Mouse (Mus musculus): ENCODE data around the gene Art3.

The Art3 gene

DNA sequence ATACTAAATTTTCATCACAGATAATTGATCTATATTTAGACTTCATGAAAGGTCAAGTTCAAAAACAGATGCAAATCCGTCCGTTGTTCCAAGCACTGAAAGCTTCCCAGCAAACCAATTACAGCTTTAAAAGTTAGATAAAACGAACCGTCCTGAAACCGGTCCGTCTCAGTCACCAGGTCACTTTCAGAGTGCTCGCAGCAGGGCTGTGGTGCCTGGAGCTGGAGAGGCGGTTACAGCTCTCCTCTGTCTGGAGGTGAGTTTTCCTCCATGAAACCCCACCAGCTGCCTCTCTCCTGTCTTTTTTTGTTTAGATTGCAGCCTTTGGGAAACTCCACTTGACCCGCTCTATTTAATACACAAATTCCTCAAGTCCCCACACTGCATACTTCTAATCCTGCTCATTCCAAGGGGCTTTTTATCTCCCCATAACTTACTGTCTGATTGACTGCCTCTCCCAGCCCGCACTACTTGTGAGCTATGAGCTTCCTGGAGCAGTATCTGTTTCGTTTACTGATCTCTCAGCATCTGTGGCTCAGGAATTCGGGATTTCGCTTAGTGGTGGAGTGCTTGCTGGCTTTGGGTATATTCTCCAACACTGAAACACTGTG, 45.3 kb downstream of the Art3 start:
- no peak for DNase-seq (ENCODE audit: low read depth)

DNA sequence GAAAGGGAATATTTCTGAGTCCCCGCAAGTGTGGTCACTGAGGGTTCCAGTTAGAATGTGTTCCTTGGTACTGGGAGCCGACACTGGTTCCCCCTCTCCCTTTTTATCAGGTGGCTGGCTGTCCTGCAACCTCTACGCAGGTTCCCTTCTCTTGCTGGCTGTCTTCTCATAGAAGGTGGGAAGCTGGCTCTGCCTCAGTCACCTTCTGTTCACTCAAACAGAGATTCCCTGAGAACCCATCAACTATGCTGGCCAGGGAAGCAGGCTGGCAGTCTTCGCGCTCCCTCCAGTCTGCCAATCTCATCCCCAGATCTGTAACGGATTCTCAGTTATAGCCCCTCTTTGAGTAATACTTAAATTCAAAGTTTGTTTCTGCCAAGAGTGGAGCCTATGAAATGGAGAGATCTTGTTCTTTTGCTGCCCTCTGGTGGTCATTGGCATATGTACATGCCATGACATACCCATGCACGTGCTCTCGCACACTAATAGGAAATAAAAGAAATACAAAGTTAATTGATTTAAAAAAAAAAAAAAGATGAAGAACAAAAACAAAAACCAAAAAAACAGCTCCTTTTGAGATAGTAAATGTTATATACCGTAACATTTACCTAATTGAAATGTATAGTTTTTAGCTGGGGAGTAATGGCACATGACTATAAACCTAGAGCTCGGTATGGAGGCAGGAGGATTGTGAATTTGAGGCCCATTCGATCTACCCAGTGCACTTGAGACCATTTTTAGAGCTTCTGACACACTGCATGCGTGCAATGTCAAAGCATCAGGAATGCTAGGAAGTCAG, 50.1 kb downstream of the Art3 start:
- DNase-seq (ENCODE audit: low read depth) = peak; percentile 74

DNA sequence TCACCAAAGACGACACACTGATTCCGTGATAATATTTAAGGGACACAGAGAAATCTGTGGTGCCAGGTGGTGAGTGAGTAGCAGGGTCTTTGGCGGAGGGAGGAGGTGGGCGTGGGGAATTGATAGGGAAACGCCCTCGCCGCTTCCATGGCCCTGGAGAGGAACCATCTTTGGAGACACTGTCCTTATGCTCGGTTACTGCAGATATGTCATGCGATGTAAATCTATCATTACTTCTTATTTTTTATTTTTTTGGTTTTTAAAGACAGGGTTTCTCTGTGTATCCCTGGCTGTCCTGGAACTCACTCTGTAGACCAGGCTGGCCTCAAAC, 50.7 kb downstream of the Art3 start:
- DNase-seq (ENCODE audit: low read depth) = no peak

DNA sequence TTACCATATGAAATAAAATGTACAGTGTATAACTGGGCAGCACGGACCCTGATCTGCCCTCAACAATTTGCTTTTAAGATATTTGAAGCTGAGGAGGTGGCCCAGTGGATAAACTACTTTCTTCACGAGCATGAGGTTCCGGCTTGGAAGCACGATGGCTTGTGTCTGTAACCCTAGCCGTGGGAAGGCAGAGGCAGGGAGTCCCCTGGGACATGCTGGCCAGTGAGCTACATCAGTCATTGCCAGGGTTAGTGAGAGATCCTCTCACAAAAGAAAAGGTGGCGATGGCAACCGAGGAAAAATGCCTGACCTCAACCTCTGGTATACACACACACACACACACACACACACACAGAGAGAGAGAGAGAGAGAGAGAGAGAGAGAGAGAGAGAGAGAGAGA, 52.1 kb downstream of the Art3 start:
- no peak for DNase-seq (ENCODE audit: low read depth)

DNA sequence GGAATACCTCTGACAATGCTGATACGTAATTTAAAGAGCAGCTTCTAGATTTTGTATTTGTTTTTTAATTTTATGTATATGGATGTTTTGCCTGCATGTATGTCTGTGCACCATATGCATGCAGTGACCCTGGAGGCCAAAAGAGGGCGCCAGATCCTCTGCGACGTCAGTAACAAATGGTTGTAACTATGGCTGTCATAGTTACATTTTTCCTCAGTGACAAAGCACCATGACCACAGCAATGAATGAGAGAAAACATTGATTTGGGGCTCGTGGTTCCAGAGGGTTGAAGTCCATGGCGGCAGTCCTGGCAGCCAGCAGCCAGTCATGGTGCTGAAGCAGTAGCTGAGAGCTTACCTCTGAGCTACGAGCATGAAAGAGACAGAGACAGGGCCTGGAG, 53.2 kb downstream of the Art3 start:
- DNase-seq (ENCODE audit: low read depth) = no peak

DNA sequence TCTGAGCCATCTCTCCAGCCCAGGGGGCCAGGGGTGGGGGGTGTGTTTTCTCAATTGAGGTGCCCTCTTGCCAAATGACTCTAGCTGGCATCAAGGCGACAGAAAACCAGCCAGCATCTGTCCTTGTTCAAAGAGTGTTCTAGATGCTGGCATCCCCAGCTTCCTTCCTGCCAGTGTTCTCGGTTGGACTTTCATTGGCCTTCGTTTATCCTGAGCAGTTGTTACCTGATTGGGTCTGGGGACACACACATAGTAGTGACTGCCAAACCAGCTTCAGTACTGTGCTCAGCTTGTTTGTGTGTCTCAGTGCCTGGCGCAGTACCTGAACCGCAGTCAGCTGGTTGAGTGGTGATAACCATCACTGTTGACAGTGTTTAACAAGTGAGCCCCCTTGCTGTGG, 54.5 kb downstream of the Art3 start:
- DNase-seq (ENCODE audit: low read depth) = no peak

DNA sequence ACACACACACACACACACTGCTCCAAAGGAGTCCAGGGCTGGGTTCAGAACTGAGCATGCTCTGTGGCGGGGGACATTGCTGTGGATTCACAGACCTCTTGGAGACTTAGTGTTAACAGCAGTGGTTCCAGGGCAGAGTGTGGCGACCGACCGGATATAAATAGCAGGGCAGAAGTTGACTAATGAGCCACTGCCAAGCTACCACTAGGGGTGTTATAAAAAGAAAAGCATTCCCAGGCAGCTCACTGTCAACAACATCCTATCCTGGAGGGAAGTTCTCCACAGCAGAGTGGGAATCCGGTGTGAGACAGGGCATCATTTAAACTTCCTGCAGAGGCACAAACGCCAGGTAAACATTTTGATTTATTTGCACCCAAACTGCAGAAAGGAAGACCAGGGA, 55.0 kb downstream of the Art3 start:
- no peak for DNase-seq (ENCODE audit: low read depth)

DNA sequence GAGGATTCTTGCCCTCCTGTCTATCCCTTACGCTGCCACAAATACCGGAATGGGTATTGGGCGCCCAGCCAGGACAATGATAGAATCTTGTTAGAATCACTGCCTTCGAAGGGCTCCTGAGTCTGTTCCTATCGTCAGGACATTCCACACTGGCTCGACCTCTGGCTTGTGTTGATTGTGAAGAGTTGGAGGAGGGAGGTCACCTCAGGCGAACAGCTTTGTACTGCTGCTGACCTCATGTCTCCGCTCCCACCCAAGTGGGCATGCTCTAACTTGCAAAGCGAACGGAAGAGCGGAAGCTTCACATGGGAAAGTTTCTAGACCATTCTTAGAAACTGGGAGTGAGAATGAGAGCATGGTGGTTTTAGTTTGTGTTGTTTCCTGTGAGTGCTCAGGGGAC, 55.8 kb downstream of the Art3 start:
- DNase-seq (ENCODE audit: low read depth) = no peak

DNA sequence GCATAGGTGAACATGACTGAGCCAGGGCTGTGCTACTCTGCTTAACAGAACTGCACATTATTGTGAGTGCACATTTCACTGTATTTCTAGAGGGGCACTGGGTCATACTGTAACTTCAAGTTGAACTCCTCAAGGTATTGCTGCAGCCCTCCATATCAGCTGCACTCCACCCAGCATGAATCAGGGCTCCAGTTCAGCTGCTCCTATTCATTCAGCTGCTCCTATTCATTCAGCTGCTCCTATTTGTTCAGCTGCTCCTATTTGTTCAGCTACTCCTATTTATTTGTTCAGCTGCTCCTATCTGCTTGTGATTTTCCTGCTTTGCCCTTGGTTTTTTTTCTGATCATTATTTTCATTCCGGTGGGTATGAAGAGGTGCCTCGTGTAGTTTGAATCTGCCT, 58.4 kb downstream of the Art3 start:
- DNase-seq (ENCODE audit: low read depth) = no peak

DNA sequence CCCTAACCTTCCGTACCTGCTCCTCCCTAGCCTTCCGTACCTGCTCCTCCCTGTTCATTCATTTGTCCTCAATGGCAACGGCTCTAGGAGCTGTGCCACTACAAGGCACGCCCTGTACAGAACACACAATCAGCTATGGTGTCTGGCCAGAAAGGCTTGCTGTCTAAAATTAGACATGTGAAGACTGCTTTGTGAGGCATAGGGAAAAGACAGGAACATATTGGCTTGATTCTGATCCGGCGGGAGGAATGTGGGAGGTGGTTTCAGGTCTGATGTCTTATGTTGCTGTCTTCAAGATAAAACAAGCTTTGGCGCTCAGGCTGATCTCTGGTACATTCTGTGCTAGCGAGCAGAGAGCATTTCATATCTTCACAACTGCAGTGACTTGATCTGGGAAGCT, 59.0 kb downstream of the Art3 start:
- no peak for DNase-seq (ENCODE audit: low read depth)

DNA sequence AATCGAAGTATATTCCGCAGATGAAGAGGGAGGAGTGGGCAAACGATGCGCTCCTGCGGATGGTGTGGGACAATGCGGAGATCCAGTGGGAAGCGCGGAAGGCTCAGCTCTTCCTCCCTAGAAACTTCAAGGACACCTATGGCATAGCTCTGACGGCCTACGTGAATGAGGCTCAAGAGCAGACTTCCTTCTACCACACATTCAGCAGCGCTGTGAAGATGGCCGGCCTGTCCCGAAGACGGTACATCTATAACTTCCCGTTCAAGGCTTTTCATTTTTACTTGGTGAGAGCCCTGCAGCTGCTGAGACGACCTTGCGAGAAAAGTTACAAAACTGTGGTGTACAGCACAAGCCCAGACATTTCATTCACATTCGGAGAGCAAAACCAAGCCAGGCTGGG, 60.9 kb downstream of the Art3 start:
- no peak for DNase-seq (ENCODE audit: low read depth)

DNA sequence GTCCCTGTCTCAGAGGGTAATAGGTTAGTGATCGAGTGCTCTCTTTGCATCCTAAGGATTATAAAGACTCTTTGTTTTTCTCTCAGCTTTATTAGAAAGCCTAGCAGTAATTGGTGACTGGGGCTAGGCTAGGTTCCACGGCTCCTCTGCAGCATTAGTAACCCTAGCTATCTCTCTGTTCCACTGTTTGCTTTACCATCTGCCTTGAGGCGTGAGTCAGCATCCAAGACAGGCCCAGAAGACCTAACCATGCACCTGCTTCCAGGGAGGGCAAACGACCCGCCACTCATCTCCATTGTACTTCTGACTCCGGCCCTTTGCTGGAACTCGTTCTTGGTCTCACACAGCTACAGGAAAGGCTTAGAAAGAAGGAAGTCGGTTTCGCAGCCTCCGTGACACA, 62.2 kb downstream of the Art3 start:
- no peak for DNase-seq (ENCODE audit: low read depth)

DNA sequence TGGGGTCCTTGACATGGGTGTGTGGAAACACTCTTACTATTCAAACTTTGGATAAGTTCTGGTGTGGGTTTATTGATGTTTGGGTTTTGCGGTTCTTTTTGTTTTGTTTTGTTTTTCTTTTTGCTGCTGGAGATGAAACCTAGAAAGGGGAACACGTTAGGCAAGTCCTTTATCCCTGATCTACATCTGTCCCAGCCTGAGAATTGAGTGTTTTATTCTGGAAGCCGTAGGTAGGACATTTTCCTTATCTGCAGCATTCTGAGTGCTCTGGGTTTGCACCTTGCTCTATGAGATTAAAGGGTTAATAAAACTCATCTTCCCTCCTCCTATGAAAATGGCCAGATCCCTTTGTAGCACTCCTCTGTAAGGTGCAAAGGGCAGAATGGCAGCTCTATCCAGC, 64.1 kb downstream of the Art3 start:
- DNase-seq (ENCODE audit: low read depth) = no peak

DNA sequence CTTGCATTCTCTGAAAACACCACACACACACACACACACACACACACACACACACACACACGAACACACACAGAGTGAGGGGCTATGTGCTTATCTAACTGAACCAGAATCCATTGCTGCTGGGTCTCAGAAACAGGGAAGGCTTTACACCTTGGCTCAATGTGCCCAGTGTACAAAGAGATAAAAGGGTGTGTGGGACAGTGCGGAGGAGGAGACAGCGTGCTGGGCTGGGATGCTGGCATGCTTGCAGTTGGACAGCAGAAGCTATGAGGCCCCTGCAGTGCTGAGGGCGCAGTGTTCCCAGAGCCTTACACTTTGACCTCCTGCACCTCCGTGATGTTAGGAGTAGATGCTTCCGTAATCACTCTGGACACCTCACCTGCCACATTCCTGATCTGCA, 64.8 kb downstream of the Art3 start:
- DNase-seq (ENCODE audit: low read depth) = peak; percentile 67

DNA sequence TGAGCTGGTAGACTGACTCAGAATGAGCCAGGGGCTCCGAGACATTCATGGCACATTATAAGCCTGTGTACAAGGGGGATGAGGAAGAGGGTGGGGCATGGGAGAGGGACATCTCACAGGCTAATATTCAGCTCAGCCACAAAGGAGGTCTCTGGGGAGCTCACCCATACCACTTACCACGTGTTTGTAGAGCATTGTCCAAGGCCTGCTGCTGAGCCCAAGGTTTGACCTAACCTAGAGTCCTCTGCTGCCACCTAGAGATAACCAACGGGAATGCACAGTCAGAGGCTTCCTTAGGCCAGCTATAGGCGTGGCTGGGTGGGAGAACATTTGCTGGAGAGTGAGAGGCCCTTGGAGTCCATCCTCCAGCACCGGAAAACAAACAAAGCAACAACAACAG, 66.5 kb downstream of the Art3 start:
- peak; percentile 83 for DNase-seq (ENCODE audit: low read depth)

DNA sequence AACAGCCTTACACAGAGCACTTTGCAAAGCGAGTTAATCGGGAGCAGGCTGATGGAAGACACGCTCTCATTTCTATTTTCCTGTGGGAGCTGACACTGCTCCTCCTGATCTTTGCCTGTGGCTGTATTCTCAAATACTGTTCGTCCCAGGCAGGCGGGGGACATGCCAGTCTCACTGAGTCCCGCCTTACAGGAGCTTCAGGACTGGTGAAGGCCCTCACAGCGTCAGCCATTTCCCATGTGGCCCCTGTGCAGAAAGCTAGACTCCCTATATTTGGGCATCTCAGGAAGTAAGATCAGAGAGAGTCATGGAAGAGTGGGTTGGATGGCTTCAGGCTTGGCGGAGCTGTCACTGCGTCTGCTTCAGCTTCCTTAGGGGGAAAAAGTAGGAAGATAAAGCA, 71.2 kb downstream of the Art3 start:
- no peak for DNase-seq (ENCODE audit: low read depth)

DNA sequence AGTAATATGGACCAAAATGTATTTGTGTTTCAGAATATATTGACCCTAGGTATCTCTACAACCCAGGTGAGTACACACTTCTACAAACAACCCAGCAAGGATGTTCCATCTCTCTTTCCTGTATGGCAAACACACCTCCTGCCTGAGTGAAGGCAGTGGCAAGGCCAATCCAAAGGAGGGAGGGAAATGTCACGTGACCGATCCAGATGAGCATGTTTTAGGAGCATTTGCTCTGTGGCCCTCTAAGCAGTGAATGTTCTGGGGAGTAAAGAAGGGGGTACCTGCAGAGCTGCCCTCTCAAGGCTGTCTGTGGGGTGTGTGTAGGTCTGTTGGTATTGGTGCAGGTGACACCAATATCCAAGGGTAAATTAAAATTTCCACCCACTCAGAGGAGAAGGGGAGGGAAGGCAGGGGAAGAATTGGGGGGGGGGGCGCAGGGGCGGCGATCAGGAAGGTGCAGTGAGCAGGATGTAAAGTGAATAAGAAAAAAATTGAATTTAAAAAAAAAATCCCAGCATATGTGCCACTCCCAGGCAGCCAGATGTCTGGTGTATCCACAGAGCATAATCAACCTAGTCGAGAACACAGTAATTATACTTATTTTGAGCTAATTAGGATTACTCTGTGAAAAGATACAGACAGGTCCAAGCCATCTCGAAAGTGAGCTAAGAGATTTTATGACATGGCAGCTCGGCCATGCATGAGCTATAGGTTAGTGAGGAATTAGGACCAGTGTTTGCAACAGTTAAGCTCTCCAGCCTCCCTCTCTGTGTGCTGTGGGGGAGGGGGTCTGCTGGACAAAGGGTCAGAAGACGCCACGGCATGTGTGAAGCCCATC, 72.2 kb downstream of the Art3 start:
- DNase-seq (ENCODE audit: low read depth) = no peak

DNA sequence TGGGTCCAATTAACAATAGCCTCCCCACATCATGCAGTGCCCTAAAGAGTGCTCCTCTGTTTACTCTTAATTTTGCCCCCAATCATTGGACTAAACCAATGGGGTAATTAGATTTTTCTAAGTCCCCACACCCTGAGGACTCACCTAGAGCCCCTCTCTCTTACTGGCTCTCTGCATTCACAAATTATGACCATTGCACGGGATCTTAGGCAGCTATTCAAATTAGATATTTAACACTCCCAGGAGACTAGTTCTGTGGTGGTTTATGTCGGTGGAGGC, 72.7 kb downstream of the Art3 start:
- no peak for DNase-seq (ENCODE audit: low read depth)

DNA sequence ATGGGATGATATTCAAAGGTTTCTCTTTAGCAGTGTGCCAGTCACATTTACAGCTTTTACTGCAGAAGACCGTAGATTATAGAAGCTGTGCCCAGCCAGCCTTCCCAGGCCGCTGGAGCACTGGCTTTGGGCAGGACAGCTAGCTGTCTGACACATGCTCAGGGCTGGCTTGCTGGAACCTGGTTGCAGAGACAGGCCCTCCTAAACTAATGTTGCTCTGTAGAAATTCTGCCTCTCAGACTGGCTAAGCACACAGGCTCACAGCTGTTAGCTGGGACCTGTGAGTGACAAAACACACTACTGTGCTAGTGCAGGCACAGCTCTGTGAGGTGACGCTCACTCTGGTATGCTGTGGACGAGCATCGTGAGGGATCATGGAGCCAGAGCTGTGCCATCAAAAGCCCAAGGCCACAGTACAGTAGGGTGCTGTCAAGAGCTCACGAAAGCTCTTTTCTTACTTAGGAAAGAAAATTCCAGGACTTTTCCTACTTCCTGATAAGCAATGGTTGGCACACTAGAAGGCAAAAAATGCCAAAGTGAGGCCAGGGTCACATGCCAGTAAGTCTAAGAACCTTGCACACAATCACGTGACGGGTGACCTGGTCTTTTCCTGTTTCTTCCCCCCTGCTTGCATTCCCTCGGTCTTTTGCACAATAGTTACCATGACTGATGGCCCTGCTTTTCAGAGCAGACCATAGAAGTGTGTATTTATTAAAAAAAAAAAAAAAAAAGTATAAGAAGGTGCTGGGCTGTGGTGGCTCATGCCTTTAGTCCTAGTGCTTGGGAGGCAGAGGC, 77.9 kb downstream of the Art3 start:
- no peak for DNase-seq (ENCODE audit: low read depth)

DNA sequence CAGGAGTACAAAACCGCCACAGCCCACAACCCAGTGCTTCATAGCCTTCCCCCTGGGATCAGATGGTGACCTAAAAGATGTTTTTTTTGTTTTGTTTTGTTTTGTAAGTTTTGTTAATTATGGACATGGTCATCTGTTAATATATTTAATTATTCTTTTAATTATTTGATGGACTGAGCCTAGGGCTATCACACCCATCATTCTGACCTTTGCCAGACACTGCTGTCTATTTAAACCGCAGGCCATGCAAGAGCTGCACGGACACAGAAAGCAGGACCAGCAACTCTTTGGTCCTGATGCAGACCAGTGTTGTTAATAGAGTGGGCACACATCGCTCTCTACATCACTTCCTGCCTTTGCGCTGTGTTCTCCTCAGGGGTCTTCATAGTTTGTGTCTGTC, 78.9 kb downstream of the Art3 start:
- no peak for DNase-seq (ENCODE audit: low read depth)

DNA sequence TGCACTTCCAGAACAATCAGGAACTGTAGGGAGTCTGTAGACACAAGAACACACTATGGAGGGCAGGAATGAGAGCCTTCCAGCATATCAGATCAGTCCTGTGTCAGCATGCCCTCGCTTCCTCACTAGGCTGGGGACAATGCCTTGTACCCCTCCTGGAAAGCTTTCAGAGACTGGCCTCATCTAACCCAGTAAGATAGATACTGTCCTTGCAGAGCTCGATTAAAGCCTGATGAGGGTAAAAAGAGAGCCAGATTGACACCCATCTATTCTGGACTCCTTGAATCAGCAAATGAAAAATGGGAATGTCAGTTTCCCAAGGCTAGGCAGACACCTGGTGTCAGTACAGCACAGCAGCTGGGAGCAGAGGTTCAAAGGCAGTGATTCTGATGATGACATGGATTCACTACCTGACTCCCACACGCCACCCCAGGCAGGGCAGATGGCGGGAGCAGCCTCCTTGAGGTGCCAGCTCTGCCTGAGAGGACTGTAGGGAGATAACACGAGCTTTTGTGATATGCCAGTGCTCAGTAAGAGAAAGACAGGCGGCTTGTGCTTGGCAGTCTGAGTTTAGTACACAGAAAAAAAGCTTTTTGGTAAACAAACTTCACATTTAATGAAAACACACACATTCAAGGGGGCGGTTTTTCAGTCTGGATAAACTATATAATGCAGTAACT, 80.0 kb downstream of the Art3 start:
- no peak for DNase-seq (ENCODE audit: low read depth)

DNA sequence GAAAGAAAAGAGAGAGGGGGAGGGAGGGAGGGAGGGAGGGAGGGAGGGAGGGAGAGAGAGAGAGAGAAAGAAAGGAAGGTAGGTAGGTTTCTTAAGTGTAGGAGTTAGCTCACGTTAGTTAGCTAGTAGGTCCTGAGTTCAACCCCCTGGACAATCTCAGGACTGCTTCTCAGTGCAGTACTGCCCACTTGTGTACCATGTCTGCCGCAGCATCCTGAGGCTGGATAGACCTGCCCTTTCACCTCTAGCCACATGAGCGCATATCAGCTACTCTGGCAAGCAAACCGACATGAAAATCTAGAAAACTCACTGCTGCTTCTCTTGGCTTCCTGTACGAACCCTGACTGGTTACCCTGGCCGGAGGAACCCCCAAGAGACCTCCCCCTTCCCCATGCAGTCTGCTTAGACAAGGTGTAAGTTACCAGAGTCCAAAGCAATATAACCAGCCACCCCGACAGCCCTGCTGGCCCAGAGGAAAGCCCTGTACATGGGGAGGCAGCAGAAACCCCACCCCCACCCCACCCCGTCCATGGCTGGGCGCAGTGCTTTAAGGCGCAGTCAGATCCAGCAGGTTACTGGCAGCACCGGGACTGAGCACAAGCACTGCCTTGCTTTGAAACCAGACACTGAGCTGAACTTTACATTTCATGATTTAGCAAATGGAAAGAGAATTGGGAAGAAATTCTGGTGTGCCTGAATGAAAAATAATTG, 81.8 kb downstream of the Art3 start:
- DNase-seq (ENCODE audit: low read depth) = no peak

All from c-Kit-positive CD71-positive TER-119-negative erythroid progenitor cells, embryonic 14.5 days (primary cell).